Mouse (Mus musculus): ENCODE data around the gene Gm49336.

DNA sequence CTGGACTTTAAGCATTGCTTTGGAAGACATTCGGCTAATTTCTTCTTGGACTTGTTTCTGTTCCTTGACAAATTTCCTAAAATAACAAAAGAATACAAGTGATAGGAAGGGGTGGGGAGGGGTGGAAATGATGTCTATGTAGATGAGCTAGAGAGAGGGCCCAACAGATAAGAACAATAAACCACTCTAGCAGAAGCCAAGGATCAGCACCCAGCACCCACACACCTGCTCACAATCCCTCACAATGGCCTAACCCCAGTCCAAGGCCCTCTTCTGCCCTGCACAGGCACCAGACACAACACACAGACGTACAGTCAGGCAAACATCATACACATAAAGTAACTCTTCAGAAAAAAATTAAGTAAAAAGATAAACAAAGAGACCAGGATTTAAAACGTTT lies 12.8 kb downstream of the Gm49336 start:
- TF ChIP-seq CTCF (IDR thresholded peaks at IDR 0.05; ENCODE audit: borderline replicate concordance, extremely low read depth, insufficient read depth, insufficient read length) (no peak), POLR2A (IDR thresholded peaks at IDR 0.05; ENCODE audit: borderline replicate concordance, extremely low read depth, insufficient read depth, insufficient read length, poor library complexity, severe bottlenecking) (no peak)
